Mouse (Mus musculus) layer of hippocampus, postnatal 25 days (tissue): Measurements from ENCODE around the gene Thegl. TPM values are rescaled to one million over a fixed set of nuclear protein-coding genes. Genes with fewer than 3 reads are reported as not detected.
"Not testable (repeated sequence)": the region's sequence is repeated elsewhere in the genome, so short reads cannot be mapped to it uniquely, and the experiment has no call there.

ENCODE experiments used
- DNase-seq, 2 experiments: peaks; one replicate each; pipeline ENCODE4 v3.0.0; 2022; ENCODE audit warnings: mixed read lengths in 2 of 2, low spot score in 1 of 2; ENCODE audit errors: extremely low spot score in 1 of 2
- total RNA-seq, 2 experiments: library from RNA; stranded (reverse); gene quantifications; 2 replicates each; pipeline ENCODE4 v1.2.3; 2021

Gene Thegl
- total RNA-seq: 1 to 10 TPM in 1 of 2 experiments, under 1 TPM in 1; 0.59 to 1.6 TPM

GRCm38 (mm10) chr5:77015544-77016482 is at the start of gene Thegl:
TSS of gene Thegl (plus strand) at chr5:77016023.
- peak; percentile 57 to 64 for DNase-seq

DNA sequence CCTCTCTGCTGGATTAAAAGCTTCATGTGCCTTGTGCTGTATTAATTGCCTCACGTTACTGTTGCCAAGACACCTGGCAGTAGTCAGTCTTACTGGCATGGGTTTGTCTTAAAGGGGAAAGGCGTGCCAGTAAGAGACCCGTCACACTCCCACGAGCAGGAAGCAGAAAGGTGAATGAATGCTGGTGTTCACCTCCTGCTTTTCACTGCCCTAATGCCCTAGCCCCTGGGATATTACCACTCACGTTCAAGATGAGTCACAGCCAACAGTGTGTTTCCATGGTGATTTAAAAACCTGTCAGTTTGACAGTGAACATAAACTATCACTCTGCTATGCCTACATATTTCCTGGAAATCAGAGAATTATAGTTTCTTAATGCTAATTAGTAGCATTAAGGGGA is 46.6 kb upstream of the Thegl start:
- DNase-seq: no peak

DNA sequence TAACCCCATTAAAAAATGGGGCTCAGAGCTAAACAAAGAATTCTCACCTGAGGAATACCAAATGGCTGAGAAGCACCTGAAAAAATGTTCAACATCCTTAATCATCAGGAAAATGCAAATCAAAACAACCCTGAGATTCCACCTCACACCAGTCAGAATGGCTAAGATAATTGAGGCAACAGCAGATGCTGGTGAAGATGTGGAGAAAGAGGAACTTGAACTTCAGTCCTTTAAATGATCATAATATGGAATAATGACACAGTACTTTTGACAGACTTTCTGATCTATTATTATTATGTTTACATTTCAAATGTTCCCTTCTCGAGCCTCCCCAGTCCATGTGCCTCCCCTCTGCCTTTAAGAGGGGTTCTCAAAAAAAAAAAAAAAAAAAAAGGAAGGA is 44.7 kb upstream of the Thegl start:
- not testable (repeated sequence) for DNase-seq

- DNase-seq: no peak
Measured at GRCm38 (mm10) chr5:76973488-76973887, 42.3 kb upstream of the Thegl start.

DNA sequence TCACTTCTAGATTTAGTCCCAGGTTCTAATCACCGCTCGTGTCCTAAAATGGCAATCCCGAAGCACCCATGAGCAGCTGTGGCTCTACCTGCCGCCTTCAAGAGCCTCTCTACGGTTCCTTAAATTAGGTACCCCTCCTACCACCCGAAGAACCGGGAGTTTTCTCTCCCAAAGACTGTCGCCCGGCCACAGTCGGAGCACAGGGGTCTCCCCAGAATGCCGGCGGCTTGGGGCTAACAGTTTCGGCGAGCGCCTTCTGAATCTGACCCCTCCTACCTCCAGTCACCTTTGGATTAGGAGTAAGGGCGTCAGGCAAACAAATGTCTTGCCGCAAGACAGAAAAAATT is 41.6 kb upstream of the Thegl start:
- no peak for DNase-seq

- peak; percentile 66 to 86 for DNase-seq
Measured at GRCm38 (mm10) chr5:76974554-76975285, 41.1 kb upstream of the Thegl start, which contains the start of gene Srp72. TSS of gene Srp72 (plus strand) at chr5:76974683.

DNA sequence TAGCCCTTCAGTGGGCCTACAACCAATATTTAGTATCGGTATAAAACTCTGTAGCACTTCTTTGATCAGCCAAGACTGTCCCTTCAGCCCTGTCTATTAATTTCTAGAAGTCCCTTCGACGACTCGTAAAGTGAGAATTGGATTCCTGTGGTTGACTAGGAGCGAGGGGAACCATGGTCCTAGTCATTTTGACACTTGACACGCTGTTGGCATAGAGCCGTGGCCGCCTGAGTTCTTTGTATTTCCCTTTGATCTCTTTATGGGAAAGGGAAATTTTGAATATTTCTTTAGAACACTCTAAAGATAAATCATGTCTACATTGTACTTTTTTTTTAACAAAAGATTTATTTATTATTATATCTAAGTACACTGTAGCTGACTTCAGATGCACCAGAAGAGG is 40.1 kb upstream of the Thegl start:
- no peak for DNase-seq

GRCm38 (mm10) chr5:76984015-76984414 is 31.8 kb upstream of the Thegl start:
- no peak for DNase-seq

DNA sequence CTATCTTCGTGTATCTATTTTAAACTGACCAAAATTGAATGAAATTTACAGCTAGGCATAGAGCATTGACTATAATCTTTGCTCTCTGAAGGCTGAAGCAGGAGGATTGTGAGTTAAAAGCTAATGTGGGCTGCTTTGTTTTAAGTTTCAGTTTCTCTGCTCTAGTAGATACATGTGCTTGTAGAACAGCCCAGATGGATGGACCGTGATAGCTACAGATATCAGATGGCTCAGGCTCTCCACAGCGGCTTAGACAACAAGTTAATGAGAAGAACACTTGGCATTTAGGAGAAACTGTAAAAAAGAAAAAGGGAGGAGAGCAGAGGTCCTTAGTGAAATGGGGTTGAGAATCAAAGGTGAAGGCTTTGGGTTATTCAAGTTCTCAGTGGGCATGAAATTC is 25.0 kb upstream of the Thegl start:
- no peak for DNase-seq

DNA sequence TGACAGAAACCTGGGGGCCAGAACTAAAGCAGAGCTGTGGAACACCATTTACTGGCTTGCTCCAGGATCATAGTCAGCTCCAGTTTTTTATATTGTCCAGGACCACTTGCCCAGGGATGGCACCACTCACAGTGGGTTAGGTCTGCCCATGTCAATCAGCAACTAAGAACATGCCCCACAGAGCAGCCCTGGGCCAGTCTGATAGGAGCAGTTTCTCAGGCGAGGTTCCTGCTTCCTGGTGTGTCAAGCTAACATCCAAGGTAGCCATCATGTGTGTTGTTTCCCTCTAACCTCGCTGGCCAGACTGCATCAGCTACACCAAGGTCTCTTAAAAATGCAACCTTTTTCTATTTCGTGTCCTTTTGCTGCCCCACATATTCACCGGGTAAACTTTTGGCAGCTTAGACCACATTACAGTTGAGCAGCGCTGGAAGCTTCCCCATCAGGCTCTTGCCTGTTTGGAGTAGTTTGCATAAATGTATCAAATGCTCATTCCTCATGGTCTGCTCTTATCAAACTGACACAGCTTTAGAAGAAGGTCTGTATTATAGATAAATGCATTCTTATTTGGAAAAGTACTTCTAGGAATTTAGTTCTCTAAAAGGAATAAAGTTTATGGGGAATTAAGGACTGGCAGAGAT is 22.5 kb upstream of the Thegl start:
- no peak for DNase-seq

- no peak for DNase-seq
Measured at GRCm38 (mm10) chr5:76998416-76998815, 17.4 kb upstream of the Thegl start.

DNA sequence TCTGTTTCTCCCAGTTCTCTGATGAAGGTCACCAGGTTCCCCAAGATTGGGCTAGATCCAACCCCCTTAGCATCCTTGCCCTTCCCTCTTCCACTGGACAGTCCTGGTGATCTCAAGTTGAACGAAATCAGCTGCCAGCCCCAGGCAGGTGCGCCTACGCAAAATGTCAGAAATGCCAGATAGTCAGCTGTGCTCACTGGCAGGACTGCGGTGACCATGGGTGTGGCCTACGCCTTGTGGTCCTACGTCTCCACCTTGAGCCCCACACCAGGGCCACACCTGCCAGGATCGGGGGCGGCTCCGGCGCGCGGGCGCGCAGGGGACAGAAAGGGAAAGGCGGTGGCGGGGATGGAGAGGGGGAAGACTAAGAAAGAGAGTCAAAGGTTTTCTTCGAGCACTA is 14.6 kb upstream of the Thegl start:
- no peak for DNase-seq

DNA sequence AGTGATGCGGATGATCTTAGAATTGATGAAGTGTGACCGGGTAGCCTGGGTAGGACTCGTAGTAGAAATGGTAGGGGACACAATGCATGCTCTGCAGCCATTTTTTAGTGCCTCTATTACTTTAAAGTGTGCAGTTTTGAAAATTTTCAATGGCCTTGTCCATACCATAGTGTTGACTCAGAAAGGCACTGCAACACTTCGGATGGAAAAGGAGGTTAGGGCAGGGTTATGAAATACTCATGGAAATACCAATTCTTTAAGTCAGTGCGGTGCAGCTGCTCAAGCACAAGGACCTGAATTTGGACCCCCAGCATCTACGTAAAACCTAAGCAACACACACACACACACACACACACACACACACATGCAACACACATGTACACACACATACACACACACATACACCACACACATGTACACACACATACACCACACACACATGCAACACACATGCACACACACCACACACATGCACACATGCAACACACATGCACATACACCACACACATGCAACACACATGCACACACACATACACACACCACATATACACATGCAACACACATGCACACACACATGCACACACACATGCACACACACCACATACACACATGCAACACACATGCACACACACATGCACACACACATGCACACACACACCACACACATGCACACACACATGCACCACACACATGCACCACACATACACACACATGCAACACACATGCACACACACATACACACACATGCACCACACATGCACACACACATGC is 11.6 kb upstream of the Thegl start, which contains the start of gene Arl9:
TSS of gene Arl9 (plus strand) at position 5 of the 771 bp plus-strand sequence.
- DNase-seq: no peak

- DNase-seq: no peak
Measured at GRCm38 (mm10) chr5:77010352-77010751, 5.5 kb upstream of the Thegl start.

- DNase-seq: no peak
Measured at GRCm38 (mm10) chr5:77011082-77011481, 4.7 kb upstream of the Thegl start.

DNA sequence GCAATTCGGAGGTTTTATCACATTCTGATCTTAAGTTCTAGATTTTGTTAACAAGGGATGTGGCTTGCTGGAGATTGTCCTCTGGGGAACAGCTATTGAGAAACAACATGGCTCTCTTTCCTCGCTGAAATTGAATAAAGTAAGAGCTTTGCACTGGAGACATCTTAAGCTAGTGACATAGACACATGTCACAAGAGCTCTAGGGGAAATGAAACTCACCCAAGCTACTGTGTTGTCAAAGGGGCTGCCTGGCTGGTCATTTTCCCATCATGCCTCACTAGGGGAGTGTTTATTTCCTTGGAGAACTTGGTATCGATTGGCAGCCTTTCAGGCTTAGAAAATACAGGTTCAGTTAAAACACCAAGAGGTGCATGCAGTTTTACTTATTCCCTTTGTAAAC is 2.7 kb upstream of the Thegl start:
- no peak for DNase-seq

- no peak for DNase-seq
Measured at GRCm38 (mm10) chr5:77028034-77028433, 12.2 kb downstream of the Thegl start.

DNA sequence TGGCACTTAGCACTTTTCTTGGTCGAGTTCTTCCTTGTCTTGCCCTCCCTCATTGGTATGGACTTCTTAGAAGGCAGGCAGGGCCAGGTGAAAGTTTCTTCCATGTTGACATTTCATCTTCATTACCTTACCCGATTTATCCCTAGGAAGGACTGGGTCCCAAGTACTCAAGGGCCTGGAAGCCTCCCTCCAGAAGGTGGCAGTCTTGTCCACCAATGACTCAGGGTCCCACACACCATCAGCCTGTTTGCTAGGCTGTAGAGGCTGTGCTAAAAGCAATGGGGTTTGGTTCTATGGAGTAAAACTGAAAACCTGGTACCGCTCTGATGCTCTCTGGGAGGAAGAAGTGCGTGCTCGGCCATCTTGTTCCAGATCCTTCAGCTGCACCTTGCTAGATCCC is 13.9 kb downstream of the Thegl start:
- DNase-seq: peak in 1 of 2 experiments; percentile 43

DNA sequence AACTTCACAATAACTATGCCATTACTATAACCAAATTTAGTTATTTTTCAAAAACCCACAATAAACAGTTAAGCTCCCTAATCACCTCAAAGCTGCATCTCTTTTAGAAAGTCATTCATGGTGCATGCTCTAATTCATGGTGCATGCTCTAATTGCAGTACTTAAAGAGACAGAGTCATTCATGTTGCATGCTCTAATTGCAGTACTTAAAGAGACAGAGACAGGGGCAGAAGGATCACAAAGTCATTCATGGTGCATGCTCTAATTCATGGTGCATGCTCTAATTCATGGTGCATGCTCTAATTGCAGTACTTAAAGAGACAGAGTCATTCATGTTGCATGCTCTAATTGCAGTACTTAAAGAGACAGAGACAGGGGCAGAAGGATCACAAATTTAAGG is 19.3 kb downstream of the Thegl start:
- not testable (repeated sequence) for DNase-seq

DNA sequence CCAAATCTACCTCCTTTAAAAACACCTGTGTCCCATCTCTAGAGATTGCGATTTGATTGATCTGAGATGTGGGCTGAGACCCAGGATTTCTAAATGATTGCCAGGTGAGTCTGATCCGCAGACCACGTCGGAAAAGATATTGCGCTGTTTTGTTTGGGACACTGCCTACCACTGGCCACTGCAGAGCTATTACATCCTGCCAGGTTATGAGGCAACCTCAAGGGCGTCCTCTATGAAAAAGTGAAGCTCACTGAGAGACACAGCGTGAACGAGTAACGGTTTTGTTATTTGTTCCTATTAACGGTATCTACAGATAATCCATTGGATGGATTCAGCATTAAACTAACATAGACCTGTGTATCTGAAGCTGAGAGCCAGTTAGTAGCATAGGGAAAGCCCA is 22.6 kb downstream of the Thegl start:
- DNase-seq: no peak
